Mouse (Mus musculus): ENCODE results near the gene Zbed3. TPM values are rescaled to one million over a fixed set of nuclear protein-coding genes. Genes with fewer than 3 reads are reported as not detected.

The Zbed3 gene
- polyA plus RNA-seq (2014; fragmentation: Nextera tagmentation; extraction: Ambion mirVana): 53.0 and 55.2 TPM in 2 replicates

DNA sequence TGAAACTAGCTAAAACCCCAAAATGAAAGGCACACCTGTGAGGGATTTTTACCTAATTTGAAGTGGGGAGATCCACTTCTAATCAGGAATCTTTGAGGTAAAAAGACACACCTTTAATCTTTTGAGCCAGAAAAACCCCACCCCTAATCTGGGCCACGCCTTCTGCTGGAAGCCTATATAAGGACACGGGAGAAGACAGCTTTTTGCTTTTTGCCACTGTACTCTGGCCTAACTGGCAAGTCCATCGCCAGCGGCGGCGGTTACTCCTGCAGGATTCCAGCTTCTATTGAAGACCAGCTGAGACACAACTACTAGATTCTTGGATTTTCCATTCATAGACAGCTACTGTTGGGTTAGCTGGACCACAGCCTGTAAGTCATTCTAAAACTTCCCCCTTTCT is at the start of gene Zbed3:
Gene Zbed3, plus strand, starts transcription at position 213 of the 400 bp plus-strand sequence.
- WGBS: 93% methylated on average over 6 of the region's 6 CpGs
- no peaks in the 10 kb centered on the region for H3K27me3 ChIP-seq (replicated peaks; ENCODE audit: control insufficient read depth, insufficient read depth, low read length)
- H3K9me3 ChIP-seq (ENCODE audit: control insufficient read depth, low read length): no peaks in the 10 kb centered on the region
- ATAC-seq (replicated peaks; ENCODE audit: low FRiP score, low TSS enrichment, low read depth) (no peak), DNase-seq (ENCODE audit: low spot score) (no peak)
- H3K27ac ChIP-seq (ENCODE audit: low read depth): peak within 1 kb of the TSS; percentile 99
- H3K4me2 ChIP-seq (ENCODE audit: low read length): peak within 1 kb of the TSS; percentile 93
- peaks cover 16% of the 10 kb centered on the region for H3K4me1 ChIP-seq (replicated peaks; ENCODE audit: control insufficient read depth, insufficient read depth, low read length)
- H3K4me3 ChIP-seq (ENCODE audit: low read depth, low read length): peak within 1 kb of the TSS; percentile 70
- H3K36me3 ChIP-seq (ENCODE audit: control insufficient read depth, insufficient read depth, low read length): no peaks in the 10 kb centered on the region
- peak within 1 kb of the TSS; percentile 99 for H3K9ac ChIP-seq (ENCODE audit: low read length)

DNA sequence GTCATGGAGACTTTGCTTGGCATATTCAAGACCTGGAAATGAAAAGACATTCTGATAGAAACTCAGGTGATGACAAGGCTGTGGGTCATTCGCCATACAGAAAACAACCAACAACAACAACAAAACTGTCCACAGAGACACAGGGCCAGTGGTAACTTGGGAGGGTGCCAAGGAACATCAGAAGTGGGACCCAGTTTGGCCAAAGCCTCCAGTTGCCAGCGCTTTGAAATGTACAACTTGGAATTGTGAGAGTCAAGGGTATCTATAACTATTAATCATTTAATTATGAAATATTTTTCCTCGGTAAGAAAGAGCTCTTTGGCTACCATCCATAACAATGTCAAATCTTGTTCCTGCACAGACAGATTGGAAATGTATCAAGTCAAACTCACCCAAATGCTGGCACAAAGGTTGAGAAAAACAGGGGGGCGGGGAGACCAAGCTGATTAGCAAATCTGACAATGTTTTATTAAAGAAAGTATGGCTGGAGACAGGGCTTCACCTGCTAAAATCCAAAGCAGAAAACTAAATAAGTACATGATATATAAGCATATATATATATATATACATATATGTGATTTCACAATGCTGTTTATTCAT is 44.9 kb upstream of the Zbed3 start:
- no peak overlapping the region for H3K4me2 ChIP-seq (ENCODE audit: low read length)
- no peak overlapping the region for H3K4me3 ChIP-seq (ENCODE audit: low read depth, low read length)
- no peaks in the 10 kb centered on the region for H3K27me3 ChIP-seq (replicated peaks; ENCODE audit: control insufficient read depth, insufficient read depth, low read length)
- no peaks in the 10 kb centered on the region for H3K4me1 ChIP-seq (replicated peaks; ENCODE audit: control insufficient read depth, insufficient read depth, low read length)
- no peak overlapping the region for H3K27ac ChIP-seq (ENCODE audit: low read depth)
- no peak overlapping the region for H3K9ac ChIP-seq (ENCODE audit: low read length)
- WGBS: 85% methylated on average over 4 of the region's 4 CpGs
- no peak for DNase-seq (ENCODE audit: low spot score)
- no peak for ATAC-seq (replicated peaks; ENCODE audit: low FRiP score, low TSS enrichment, low read depth)
- no peaks in the 10 kb centered on the region for H3K9me3 ChIP-seq (ENCODE audit: control insufficient read depth, low read length)
- no peaks in the 10 kb centered on the region for H3K36me3 ChIP-seq (ENCODE audit: control insufficient read depth, insufficient read depth, low read length)

DNA sequence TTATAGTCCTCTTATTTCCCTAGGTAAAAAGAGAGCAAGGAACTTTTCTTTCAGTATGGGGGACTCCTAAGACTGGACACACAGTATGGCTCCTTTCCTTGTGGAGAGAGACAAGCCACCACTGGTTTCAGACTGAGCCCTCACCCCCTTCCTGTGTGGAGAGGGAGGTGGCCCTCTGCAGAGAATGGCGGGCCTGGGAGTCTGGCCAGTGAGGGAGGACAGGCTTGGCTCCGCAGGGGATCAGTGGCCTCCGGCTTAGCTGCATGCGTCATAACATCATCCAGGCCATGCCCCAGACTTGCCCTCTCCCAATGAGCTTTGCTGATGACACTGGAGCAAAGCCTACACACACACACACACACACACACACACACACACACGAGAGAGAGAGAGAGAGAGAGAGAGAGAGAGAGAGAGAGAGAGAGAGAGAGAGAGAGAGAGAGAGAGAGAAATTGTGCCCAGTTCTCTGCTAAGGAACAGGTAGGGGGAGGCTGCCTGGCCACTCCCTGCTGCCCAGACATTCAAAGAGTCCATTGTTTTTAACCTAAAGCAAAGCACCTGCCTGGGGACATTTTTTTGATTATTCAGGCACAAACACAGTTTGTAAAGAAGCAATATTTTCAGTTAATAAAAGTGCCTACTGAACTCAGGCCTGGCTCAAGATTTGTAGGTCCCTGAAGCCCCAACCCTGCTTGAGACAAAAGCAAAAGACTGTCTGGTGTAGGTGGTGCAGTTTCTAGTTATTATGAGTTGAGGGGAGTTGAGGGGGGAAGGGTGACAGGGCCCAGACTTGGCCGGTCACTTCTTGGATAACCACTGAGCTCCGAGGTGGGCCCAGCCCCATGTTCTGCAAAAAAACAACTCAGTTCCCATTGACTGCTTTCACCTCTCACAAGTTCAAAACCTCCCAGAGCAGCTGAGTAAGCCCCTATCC is 41.4 kb upstream of the Zbed3 start:
- Histone ChIP-seq H3K27ac (ENCODE audit: low read depth) (0 out of 2 replicates have a peak overlapping the region, but pooled peaks have one; percentile 11), H3K9ac (ENCODE audit: low read length) (no peak overlapping the region), H3K4me2 (ENCODE audit: low read length) (no peak overlapping the region), H3K9me3 (ENCODE audit: control insufficient read depth, low read length) (no peaks in the 10 kb centered on the region), H3K27me3 (replicated peaks; ENCODE audit: control insufficient read depth, insufficient read depth, low read length) (no peaks in the 10 kb centered on the region), H3K4me3 (ENCODE audit: low read depth, low read length) (no peak overlapping the region), H3K4me1 (replicated peaks; ENCODE audit: control insufficient read depth, insufficient read depth, low read length) (no peaks in the 10 kb centered on the region), H3K36me3 (ENCODE audit: control insufficient read depth, insufficient read depth, low read length) (no peaks in the 10 kb centered on the region)
- DNase-seq (ENCODE audit: low spot score): no peak
- 27% methylated on average over 6 of the region's 7 CpGs for WGBS
- 0 out of 2 replicates have a peak, but pooled peaks have one; percentile 62 for ATAC-seq (replicated peaks; ENCODE audit: low FRiP score, low TSS enrichment, low read depth)

- Histone ChIP-seq H3K4me1 (replicated peaks; ENCODE audit: control insufficient read depth, insufficient read depth, low read length) (no peaks in the 10 kb centered on the region), H3K27me3 (replicated peaks; ENCODE audit: control insufficient read depth, insufficient read depth, low read length) (no peaks in the 10 kb centered on the region), H3K4me3 (ENCODE audit: low read depth, low read length) (no peak overlapping the region), H3K27ac (ENCODE audit: low read depth) (no peak overlapping the region), H3K4me2 (ENCODE audit: low read length) (no peak overlapping the region), H3K9ac (ENCODE audit: low read length) (no peak overlapping the region), H3K36me3 (ENCODE audit: control insufficient read depth, insufficient read depth, low read length) (no peaks in the 10 kb centered on the region), H3K9me3 (ENCODE audit: control insufficient read depth, low read length) (no peaks in the 10 kb centered on the region)
- DNase-seq (ENCODE audit: low spot score) (peak; percentile 74), ATAC-seq (replicated peaks; ENCODE audit: low FRiP score, low TSS enrichment, low read depth) (peak; percentile 66; the same call in 1 of the 2 replicates)
- WGBS: under 1% methylated on average over 7 of the region's 7 CpGs
These were observed 36.4 kb upstream of the Zbed3 start for GRCm38 (mm10) chr13:95286989-95287388.

DNA sequence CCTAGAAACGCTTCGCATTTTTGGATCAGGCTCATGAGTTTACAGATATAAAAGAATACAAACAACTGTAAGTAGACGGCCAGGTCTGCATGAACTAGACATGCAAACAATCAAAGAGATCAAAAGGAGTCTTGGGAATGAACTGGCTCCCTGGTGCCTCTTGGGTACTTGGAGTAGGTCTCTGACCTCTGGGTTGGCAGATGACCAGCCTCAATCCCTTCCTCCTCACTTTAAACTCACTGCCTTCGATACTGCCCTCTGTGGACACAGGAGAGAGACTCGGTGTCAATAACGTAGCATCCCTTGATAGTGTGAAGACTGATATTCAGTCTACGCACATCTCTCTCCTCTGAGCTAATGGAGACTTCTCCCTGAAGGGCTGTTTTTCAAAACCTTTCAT is 35.4 kb upstream of the Zbed3 start:
- Histone ChIP-seq H3K9ac (ENCODE audit: low read length) (no peak overlapping the region), H3K4me2 (ENCODE audit: low read length) (no peak overlapping the region), H3K36me3 (ENCODE audit: control insufficient read depth, insufficient read depth, low read length) (no peaks in the 10 kb centered on the region), H3K27ac (ENCODE audit: low read depth) (no peak overlapping the region), H3K27me3 (replicated peaks; ENCODE audit: control insufficient read depth, insufficient read depth, low read length) (no peaks in the 10 kb centered on the region), H3K4me3 (ENCODE audit: low read depth, low read length) (no peak overlapping the region), H3K9me3 (ENCODE audit: control insufficient read depth, low read length) (no peaks in the 10 kb centered on the region), H3K4me1 (replicated peaks; ENCODE audit: control insufficient read depth, insufficient read depth, low read length) (no peaks in the 10 kb centered on the region)
- ATAC-seq (replicated peaks; ENCODE audit: low FRiP score, low TSS enrichment, low read depth): no peak
- DNase-seq (ENCODE audit: low spot score): no peak
- WGBS: 75% methylated on average over 7 of the region's 7 CpGs

- Histone ChIP-seq H3K9me3 (ENCODE audit: control insufficient read depth, low read length) (no peaks in the 10 kb centered on the region), H3K27me3 (replicated peaks; ENCODE audit: control insufficient read depth, insufficient read depth, low read length) (no peaks in the 10 kb centered on the region), H3K36me3 (ENCODE audit: control insufficient read depth, insufficient read depth, low read length) (no peaks in the 10 kb centered on the region), H3K4me1 (replicated peaks; ENCODE audit: control insufficient read depth, insufficient read depth, low read length) (no peaks in the 10 kb centered on the region), H3K27ac (ENCODE audit: low read depth) (no peak overlapping the region), H3K4me3 (ENCODE audit: low read depth, low read length) (no peak overlapping the region), H3K4me2 (ENCODE audit: low read length) (no peak overlapping the region), H3K9ac (ENCODE audit: low read length) (no peak overlapping the region)
- ATAC-seq (replicated peaks; ENCODE audit: low FRiP score, low TSS enrichment, low read depth) (no peak), DNase-seq (ENCODE audit: low spot score) (no peak)
- 91% methylated on average over 4 of the region's 4 CpGs for WGBS
These were observed 31.4 kb upstream of the Zbed3 start for GRCm38 (mm10) chr13:95291983-95292382.

GRCm38 (mm10) chr13:95299956-95300355 is 23.5 kb upstream of the Zbed3 start:
- H3K36me3 ChIP-seq (ENCODE audit: control insufficient read depth, insufficient read depth, low read length): no peaks in the 10 kb centered on the region
- H3K27ac ChIP-seq (ENCODE audit: low read depth): no peak overlapping the region
- H3K4me1 ChIP-seq (replicated peaks; ENCODE audit: control insufficient read depth, insufficient read depth, low read length): no peaks in the 10 kb centered on the region
- H3K27me3 ChIP-seq (replicated peaks; ENCODE audit: control insufficient read depth, insufficient read depth, low read length): no peaks in the 10 kb centered on the region
- no peak overlapping the region for H3K9ac ChIP-seq (ENCODE audit: low read length)
- WGBS: 63% methylated on average over 3 of the region's 3 CpGs
- 0 out of 2 replicates have a peak, but pooled peaks cover 3% of the 10 kb centered on the region for H3K9me3 ChIP-seq (ENCODE audit: control insufficient read depth, low read length)
- ATAC-seq (replicated peaks; ENCODE audit: low FRiP score, low TSS enrichment, low read depth): no peak
- H3K4me2 ChIP-seq (ENCODE audit: low read length): no peak overlapping the region
- no peak for DNase-seq (ENCODE audit: low spot score)
- H3K4me3 ChIP-seq (ENCODE audit: low read depth, low read length): no peak overlapping the region

DNA sequence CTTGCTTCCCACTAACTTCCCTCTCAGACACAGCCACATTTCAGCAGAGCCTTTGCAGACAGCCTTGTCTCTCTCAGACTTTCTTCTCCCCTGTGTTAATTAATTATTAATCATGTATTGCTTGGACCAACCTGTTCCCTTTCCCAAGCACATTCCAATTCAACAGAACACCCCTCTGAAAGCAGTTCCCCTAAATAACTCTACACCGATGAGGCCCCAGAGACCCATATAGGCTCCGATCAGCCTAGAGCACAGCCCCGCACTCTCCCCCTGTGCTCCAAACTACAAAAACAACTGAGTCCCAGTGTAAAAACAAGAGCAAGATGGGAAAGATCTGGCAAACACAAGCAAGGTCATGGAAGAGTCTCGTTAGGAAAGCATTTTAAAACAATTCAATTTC is 16.8 kb upstream of the Zbed3 start:
- ATAC-seq (replicated peaks; ENCODE audit: low FRiP score, low TSS enrichment, low read depth) (no peak), DNase-seq (ENCODE audit: low spot score) (no peak)
- H3K36me3 ChIP-seq (ENCODE audit: control insufficient read depth, insufficient read depth, low read length): no peaks in the 10 kb centered on the region
- no peak overlapping the region for H3K27ac ChIP-seq (ENCODE audit: low read depth)
- no peak overlapping the region for H3K9ac ChIP-seq (ENCODE audit: low read length)
- no peak overlapping the region for H3K4me3 ChIP-seq (ENCODE audit: low read depth, low read length)
- no peak overlapping the region for H3K4me2 ChIP-seq (ENCODE audit: low read length)
- WGBS: 44% methylated on average over 4 of the region's 4 CpGs
- no peaks in the 10 kb centered on the region for H3K27me3 ChIP-seq (replicated peaks; ENCODE audit: control insufficient read depth, insufficient read depth, low read length)
- H3K9me3 ChIP-seq (ENCODE audit: control insufficient read depth, low read length): no peaks in the 10 kb centered on the region
- H3K4me1 ChIP-seq (replicated peaks; ENCODE audit: control insufficient read depth, insufficient read depth, low read length): no peaks in the 10 kb centered on the region
